13 mouse cellular contexts compared by ENCODE assay signal in genomic region chr12:13180332-13180714, GRCm38 (mm10).
DNase-seq lines count a peak whose midpoint lies in the region; ATAC-seq lines count a peak whose summit lies in the region.
"Had no signal": no experiment of that assay in that cellular context is flagged by ENCODE, and none has a peak within 500 bp of the region (broad histone marks: within the 10 kb centered on the region; RNA-seq: fewer than 3 reads in every experiment).

No protein-coding gene starts in this region.

- no peaks in the 10 kb centered on the region for H3K27me3 ChIP-seq in forebrain, embryonic 11.5 days (ENCODE audit: control insufficient read depth, insufficient read depth, low read length)
- H3K27me3 ChIP-seq in forebrain, embryonic 16.5 days (replicated peaks; ENCODE audit: control insufficient read depth, insufficient read depth, low read length) = no peaks in the 10 kb centered on the region
- H3K27me3 ChIP-seq in kidney, embryonic 15.5 days = no peaks in the 10 kb centered on the region
- no peaks in the 10 kb centered on the region for H3K27me3 ChIP-seq in forebrain, embryonic 14.5 days (replicated peaks; ENCODE audit: control insufficient read depth, insufficient read depth, low read length)
- no peaks in the 10 kb centered on the region for H3K27me3 ChIP-seq in midbrain, embryonic 11.5 days (ENCODE audit: control insufficient read depth, insufficient read depth, low read length)
- H3K27me3 ChIP-seq: embryonic facial prominence, embryonic 13.5 days; heart, embryonic 15.5 days had no signal

- no peak overlapping the region for H3K4me3 ChIP-seq in forebrain, embryonic 11.5 days (ENCODE audit: low read depth, low read length)
- H3K4me3 ChIP-seq in forebrain, embryonic 16.5 days (replicated peaks; ENCODE audit: low read length) = no peak overlapping the region
- no peak overlapping the region for H3K4me3 ChIP-seq in kidney, embryonic 15.5 days (replicated peaks)
- no peak overlapping the region for H3K4me3 ChIP-seq in forebrain, embryonic 14.5 days (ENCODE audit: low read depth, low read length)
- no peak overlapping the region for H3K4me3 ChIP-seq in midbrain, embryonic 11.5 days (ENCODE audit: low read depth, low read length)
- H3K4me3 ChIP-seq: embryonic facial prominence, embryonic 13.5 days; heart, embryonic 15.5 days; myocyte had no signal

- no peak for ATAC-seq in forebrain, embryonic 11.5 days (replicated peaks; ENCODE audit: low FRiP score)
- no peak for ATAC-seq in forebrain, embryonic 16.5 days
- ATAC-seq in kidney, embryonic 15.5 days (replicated peaks; ENCODE audit: low FRiP score) = no peak
- ATAC-seq in forebrain, embryonic 14.5 days = peak; percentile 35; the same call in 1 of the 2 replicates
- ATAC-seq in midbrain, embryonic 11.5 days (ENCODE audit: low FRiP score) = peak; percentile 56; the same call in 1 of the 2 replicates

- H3K36me3 ChIP-seq in forebrain, embryonic 11.5 days (ENCODE audit: control insufficient read depth, insufficient read depth, low read length) = no peaks in the 10 kb centered on the region
- no peaks in the 10 kb centered on the region for H3K36me3 ChIP-seq in forebrain, embryonic 16.5 days (ENCODE audit: control insufficient read depth, insufficient read depth)
- no peaks in the 10 kb centered on the region for H3K36me3 ChIP-seq in kidney, embryonic 15.5 days
- no peaks in the 10 kb centered on the region for H3K36me3 ChIP-seq in forebrain, embryonic 14.5 days (ENCODE audit: control insufficient read depth, insufficient read depth, low read length)
- no peaks in the 10 kb centered on the region for H3K36me3 ChIP-seq in midbrain, embryonic 11.5 days (ENCODE audit: control insufficient read depth, insufficient read depth, low read length)
- H3K36me3 ChIP-seq: embryonic facial prominence, embryonic 13.5 days; heart, embryonic 15.5 days had no signal

- DNase-seq in forebrain, embryonic 11.5 days (ENCODE audit: low spot score) = no peak
- DNase-seq in kidney, adult 9 months = no peak
- no peak for DNase-seq in forebrain, embryonic 14.5 days (ENCODE audit: low spot score)
- peak; percentile 91 for DNase-seq in midbrain, embryonic 11.5 days (ENCODE audit: low spot score, missing footprints)
- DNase-seq in embryo, embryonic 9.5 days (ENCODE audit: extremely low spot score) = no peak
- DNase-seq in embryo, embryonic 10 days (ENCODE audit: low spot score) = no peak
- DNase-seq: cerebellum, adult 9-11 months; thymus, adult 2 months had no signal

- H3K4me2 ChIP-seq in forebrain, embryonic 11.5 days (ENCODE audit: low read depth, low read length, severe bottlenecking) = no peak overlapping the region
- no peak overlapping the region for H3K4me2 ChIP-seq in forebrain, embryonic 16.5 days (ENCODE audit: low read length)
- H3K4me2 ChIP-seq in kidney, embryonic 15.5 days = no peak overlapping the region
- H3K4me2 ChIP-seq in forebrain, embryonic 14.5 days (ENCODE audit: low read length) = no peak overlapping the region
- no peak overlapping the region for H3K4me2 ChIP-seq in midbrain, embryonic 11.5 days
- H3K4me2 ChIP-seq: embryonic facial prominence, embryonic 13.5 days had no signal

- H3K9me3 ChIP-seq in forebrain, embryonic 11.5 days (ENCODE audit: control insufficient read depth, low read length) = no peaks in the 10 kb centered on the region
- H3K9me3 ChIP-seq in forebrain, embryonic 16.5 days (ENCODE audit: control insufficient read depth, low read length) = no peaks in the 10 kb centered on the region
- H3K9me3 ChIP-seq in kidney, embryonic 15.5 days (replicated peaks) = no peaks in the 10 kb centered on the region
- no peaks in the 10 kb centered on the region for H3K9me3 ChIP-seq in forebrain, embryonic 14.5 days (replicated peaks; ENCODE audit: control insufficient read depth, low read length)
- no peaks in the 10 kb centered on the region for H3K9me3 ChIP-seq in midbrain, embryonic 11.5 days (ENCODE audit: control insufficient read depth, low read length)
- H3K9me3 ChIP-seq: embryonic facial prominence, embryonic 13.5 days; heart, embryonic 15.5 days had no signal

- no peak overlapping the region for H3K9ac ChIP-seq in forebrain, embryonic 11.5 days (ENCODE audit: low read length)
- H3K9ac ChIP-seq in forebrain, embryonic 16.5 days (replicated peaks; ENCODE audit: low read depth, low read length) = no peak overlapping the region
- H3K9ac ChIP-seq in kidney, embryonic 15.5 days = no peak overlapping the region
- no peak overlapping the region for H3K9ac ChIP-seq in forebrain, embryonic 14.5 days (ENCODE audit: low read length)
- H3K9ac ChIP-seq in midbrain, embryonic 11.5 days (ENCODE audit: low read length) = no peak overlapping the region
- H3K9ac ChIP-seq: embryonic facial prominence, embryonic 13.5 days; heart, embryonic 15.5 days had no signal

- 0 out of 2 replicates have a peak overlapping the region, but pooled peaks have one; percentile 12 for H3K27ac ChIP-seq in forebrain, embryonic 11.5 days (ENCODE audit: low read depth, low read length)
- H3K27ac ChIP-seq in forebrain, embryonic 16.5 days (ENCODE audit: low read length) = no peak overlapping the region
- H3K27ac ChIP-seq in kidney, embryonic 15.5 days = peak overlapping the region; percentile 80
- H3K27ac ChIP-seq in forebrain, embryonic 14.5 days (ENCODE audit: low read depth, low read length) = no peak overlapping the region
- no peak overlapping the region for H3K27ac ChIP-seq in midbrain, embryonic 11.5 days (ENCODE audit: low read depth, low read length)
- H3K27ac ChIP-seq: heart, embryonic 15.5 days had no signal

- peaks cover 9% of the 10 kb centered on the region; the same call in 1 of the 2 replicates for H3K4me1 ChIP-seq in forebrain, embryonic 11.5 days (replicated peaks; ENCODE audit: control insufficient read depth, insufficient read depth, low read length)
- peaks cover 9% of the 10 kb centered on the region for H3K4me1 ChIP-seq in forebrain, embryonic 16.5 days (replicated peaks; ENCODE audit: control insufficient read depth, insufficient read depth, low read length)
- peaks cover 72% of the 10 kb centered on the region for H3K4me1 ChIP-seq in kidney, embryonic 15.5 days
- H3K4me1 ChIP-seq in forebrain, embryonic 14.5 days (ENCODE audit: control insufficient read depth, insufficient read depth, low read length) = no peaks in the 10 kb centered on the region; the same call in 1 of the 2 replicates
- peaks cover 13% of the 10 kb centered on the region for H3K4me1 ChIP-seq in midbrain, embryonic 11.5 days (ENCODE audit: control insufficient read depth, insufficient read depth, low read length)

Comparison
In these comparisons a context has a peak if more than half of its experiments do, and no peak if none do; other contexts are left out.
1. ATAC-seq: peak in forebrain, embryonic 14.5 days (single experiment) and midbrain, embryonic 11.5 days (single experiment); none in forebrain, embryonic 11.5 days (single experiment), forebrain, embryonic 16.5 days (single experiment) and kidney, embryonic 15.5 days (single experiment).
2. H3K27ac ChIP-seq: peak in forebrain, embryonic 11.5 days (single experiment) and kidney, embryonic 15.5 days (single experiment); none in forebrain, embryonic 16.5 days (single experiment), forebrain, embryonic 14.5 days (single experiment) and midbrain, embryonic 11.5 days (single experiment).